Comparison of ENCODE assay signal across 8 mouse cellular contexts in genomic region chr5:118154839-118155564, GRCm38 (mm10). TPM values are rescaled to one million over a fixed set of nuclear protein-coding genes. Genes with fewer than 3 reads are reported as not detected.
A peak's percentile ranks its signal among the peaks of the same experiment; 100 is the strongest.
DNase-seq lines count a peak whose midpoint lies in the region; ATAC-seq lines count a peak whose summit lies in the region.

Gene Fbxw8, minus strand, starts transcription at chr5:118155464.

- H3K4me2 ChIP-seq in lung, embryonic 16.5 days (ENCODE audit: low read depth, low read length), result peak within 1 kb of the TSS; percentile 68

- H3K9me3 ChIP-seq in lung, embryonic 16.5 days (ENCODE audit: control insufficient read depth, low read length), result no peaks in the 10 kb centered on the region

- H3K4me3 ChIP-seq in lung, embryonic 16.5 days (ENCODE audit: low read length), result peak within 1 kb of the TSS; percentile 95

- H3K27me3 ChIP-seq in lung, embryonic 16.5 days (ENCODE audit: control insufficient read depth, insufficient read depth, low read depth, low read length), result no peaks in the 10 kb centered on the region

- peaks cover 4% of the 10 kb centered on the region; the same call in 1 of the 2 replicates for H3K36me3 ChIP-seq in lung, embryonic 16.5 days (ENCODE audit: control insufficient read depth, insufficient read depth, low read length)

- WGBS in lung, embryonic 16.5 days, result under 1% methylated on average over 58 of the region's 67 CpGs

- DNase-seq in MEL-GATA-1-ER (ENCODE audit: extremely low read depth, low read depth), result peak; percentile 70
- peak; percentile 82 for DNase-seq in cerebellum, adult 8-10 months
- DNase-seq in forelimb bud, embryonic 11.5 days (ENCODE audit: low read depth, low spot score), result peak; percentile 88
- DNase-seq in layer of hippocampus, adult 9-10 months (ENCODE audit: low spot score), result peak; percentile 51
- peak; percentile 83 for DNase-seq in ovary, postnatal 10 days (ENCODE audit: low spot score)
- DNase-seq in thymus, postnatal 14 days, result peak; percentile 43

- peak within 1 kb of the TSS; percentile 72 for H3K27ac ChIP-seq in lung, embryonic 16.5 days (ENCODE audit: low read length)

- peak; percentile 80 to 92 for ATAC-seq in hematopoietic stem cell, adult 5-6 weeks (replicated peaks in 1 of 2; ENCODE audit: insufficient read depth in 1 of 2, low FRiP score in 2 of 2, low TSS enrichment in 1 of 2, low read depth in 1 of 2, poor library complexity in 2 of 2, severe bottlenecking in 2 of 2)
- ATAC-seq in lung, embryonic 16.5 days (ENCODE audit: low read depth), result peak; percentile 91

- peaks cover 12% of the 10 kb centered on the region for H3K4me1 ChIP-seq in lung, embryonic 16.5 days (replicated peaks; ENCODE audit: control insufficient read depth, insufficient read depth, low read length)

- H3K9ac ChIP-seq in lung, embryonic 16.5 days (ENCODE audit: low read length), result peak within 1 kb of the TSS; percentile 95

RNA-seq across cellular contexts. Expression of gene Fbxw8, which starts in this region (rescaled TPM):
- 20.3 and 23.1 TPM in 2 replicates for total RNA-seq in hematopoietic stem cell, adult 5-6 weeks (2017)
- 26.0 and 26.7 TPM in 2 replicates for polyA plus RNA-seq in lung, embryonic 16.5 days (2015; fragmentation: Nextera tagmentation; extraction: Ambion mirVana)

Comparison
In these comparisons a context has a peak if more than half of its experiments do, and no peak if none do; other contexts are left out.
1. Peak in every context shown above with its lines: DNase-seq, ATAC-seq, H3K4me3 ChIP-seq and H3K27ac ChIP-seq.